Mouse (Mus musculus) liver, postnatal 0 days (tissue): Measurements from ENCODE around the gene Mmp25.

ENCODE experiments used
- CTCF ChIP-seq: sonication (generic); IDR thresholded peaks from 2 replicates; pipeline ENCODE4 v1.5.1; 2016; ENCODE audit warnings: antibody characterized with exemption, low read depth
- EP300 ChIP-seq: IDR thresholded peaks from 2 replicates; pipeline ENCODE4 v1.6.1; 2016; ENCODE audit warnings: antibody characterized with exemption, low read depth, mild to moderate bottlenecking

DNA sequence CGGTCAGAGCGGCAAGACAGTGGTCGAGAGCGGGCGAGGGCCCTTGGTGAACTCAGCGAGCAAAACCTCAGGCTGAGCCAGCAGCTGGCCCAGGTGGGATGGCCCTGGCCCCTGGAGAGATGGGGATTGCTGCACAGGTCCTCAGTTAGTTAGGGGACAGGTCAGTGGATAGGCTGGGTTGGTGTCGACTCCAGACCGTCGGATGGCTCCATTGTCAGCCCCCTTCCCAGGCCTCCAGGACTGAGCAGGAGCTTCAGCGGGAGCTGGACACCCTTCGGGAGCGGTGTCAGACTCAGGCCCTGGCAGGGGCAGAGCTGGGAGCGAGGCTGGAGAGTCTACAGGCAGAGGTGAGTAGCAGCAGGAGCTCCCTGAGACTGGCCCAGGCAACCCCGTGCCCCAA, 20.4 kb upstream of the Mmp25 start:
- TF ChIP-seq CTCF, result no peak
- no peak for TF ChIP-seq EP300
